Mouse (Mus musculus) MEL (cell line): Measurements from ENCODE around the gene Phospho1. TPM values are rescaled to one million over a fixed set of nuclear protein-coding genes. Genes with fewer than 3 reads are reported as not detected.

Experiments
- DNase-seq: peaks from one replicate; pipeline ENCODE4 v3.0.0; 2011; ENCODE audit warnings: low read depth, low spot score
- H3K27ac ChIP-seq: 2 replicates; pipeline ENCODE4 v1.5.1; 2012; ENCODE audit warnings: low read depth, mild to moderate bottlenecking, control low read depth, low read length, moderate library complexity; ENCODE audit not compliant: control insufficient read depth
- H3K27me3 ChIP-seq, 2 experiments: fragments of 150-350 bp in 1 of 2; sonication (generic) in 1 of 2; 2 replicates each; pipeline ENCODE4 v1.6.1; 2012; ENCODE audit warnings: low read length in 2 of 2, mild to moderate bottlenecking in 2 of 2, improper control_type of control experiment in 1 of 2, moderate library complexity in 1 of 2; ENCODE audit not compliant: insufficient read depth in 2 of 2, control insufficient read depth in 1 of 2
- H3K36me3 ChIP-seq, 2 experiments: 2 replicates each; pipeline ENCODE4 v1.6.1; 2012 to 2014; ENCODE audit warnings: low read length in 2 of 2, improper control_type of control experiment in 1 of 2, inconsistent platforms in 1 of 2, mild to moderate bottlenecking in 1 of 2; ENCODE audit not compliant: insufficient read depth in 2 of 2, control insufficient read depth in 1 of 2
- H3K4me1 ChIP-seq, 2 experiments: fragments of 150-350 bp in 1 of 2; sonication (generic) in 1 of 2; 2 replicates each; pipeline ENCODE4 v1.6.1; 2012; ENCODE audit warnings: low read length in 2 of 2, improper control_type of control experiment in 1 of 2, mild to moderate bottlenecking in 1 of 2; ENCODE audit not compliant: insufficient read depth in 2 of 2, control insufficient read depth in 1 of 2
- H3K4me3 ChIP-seq, 2 experiments: fragments of 150-350 bp in 1 of 2; sonication (generic) in 1 of 2; 2 replicates each; pipeline ENCODE4 v1.5.1; 2012; ENCODE audit warnings: low read depth in 2 of 2, low read length in 2 of 2, mild to moderate bottlenecking in 2 of 2, moderate library complexity in 2 of 2, control low read depth in 1 of 2, improper control_type of control experiment in 1 of 2; ENCODE audit not compliant: control insufficient read depth in 1 of 2, insufficient read depth in 1 of 2
- H3K79me2 ChIP-seq: 2 replicates; pipeline ENCODE4 v1.6.1; 2012; ENCODE audit warnings: mild to moderate bottlenecking, low read length, moderate library complexity; ENCODE audit not compliant: control insufficient read depth, poor library complexity, insufficient read depth
- H3K9ac ChIP-seq: 2 replicates; pipeline ENCODE4 v1.6.1; 2012; ENCODE audit warnings: low read depth, mild to moderate bottlenecking, control low read depth, low read length, moderate library complexity; ENCODE audit not compliant: control insufficient read depth, poor library complexity, severe bottlenecking
- H3K9me3 ChIP-seq: fragments of 150-350 bp; sonication (generic); replicated peaks from 2 replicates; pipeline ENCODE4 v1.6.1; 2012; ENCODE audit warnings: mild to moderate bottlenecking, low read length, improper control_type of control experiment, moderate library complexity; ENCODE audit not compliant: insufficient read depth
- BHLHE40 ChIP-seq: IDR thresholded peaks from 2 replicates; pipeline ENCODE4 v1.6.1; 2012; ENCODE audit warnings: low read depth, mild to moderate bottlenecking, inconsistent platforms, low read length, improper control_type of control experiment, borderline replicate concordance
- CHD1 ChIP-seq: IDR thresholded peaks from 2 replicates; pipeline ENCODE4 v1.6.1; 2012; ENCODE audit warnings: low read depth, mild to moderate bottlenecking, inconsistent platforms, low read length, improper control_type of control experiment
- CHD2 ChIP-seq: IDR thresholded peaks from 2 replicates; pipeline ENCODE4 v1.6.1; 2011; ENCODE audit warnings: low read length, improper control_type of control experiment
- CTCF ChIP-seq, 3 experiments: IDR thresholded peaks in 2 of 3; conservative IDR thresholded peaks in 1 of 3; 2 replicates each; pipeline ENCODE4 v1.5.1; 2011 to 2012; ENCODE audit warnings: low read length in 3 of 3, low read depth in 2 of 3, mild to moderate bottlenecking in 2 of 3, improper control_type of control experiment in 1 of 3, inconsistent platforms in 1 of 3, mixed read lengths in 1 of 3, moderate library complexity in 1 of 3; ENCODE audit not compliant: control insufficient read depth in 1 of 3, insufficient read depth in 1 of 3, poor library complexity in 1 of 3, severe bottlenecking in 1 of 3
- E2F4 ChIP-seq: IDR thresholded peaks from 2 replicates; pipeline ENCODE4 v1.6.1; 2011; ENCODE audit warnings: low read depth, low read length, improper control_type of control experiment, borderline replicate concordance
- ELF1 ChIP-seq: IDR thresholded peaks from 2 replicates; pipeline ENCODE4 v1.6.1; 2014; ENCODE audit warnings: low read depth, mild to moderate bottlenecking, inconsistent platforms, low read length, improper control_type of control experiment, moderate library complexity
- GABPA ChIP-seq: IDR thresholded peaks from 2 replicates; pipeline ENCODE4 v1.6.1; 2012; ENCODE audit warnings: low read depth, mild to moderate bottlenecking, inconsistent platforms, low read length, improper control_type of control experiment, moderate library complexity
- GATA1 ChIP-seq: IDR thresholded peaks from 2 replicates; pipeline ENCODE4 v1.6.1; 2011; ENCODE audit warnings: low read depth, low read length, improper control_type of control experiment
- HCFC1 ChIP-seq: IDR thresholded peaks from 2 replicates; pipeline ENCODE4 v1.6.1; 2012; ENCODE audit warnings: low read depth, mild to moderate bottlenecking, inconsistent platforms, low read length, improper control_type of control experiment, moderate library complexity
- JUND ChIP-seq: IDR thresholded peaks from 2 replicates; pipeline ENCODE4 v1.6.1; 2011; ENCODE audit warnings: low read depth, mild to moderate bottlenecking, improper control_type of control experiment, low read length
- MAFK ChIP-seq: IDR thresholded peaks from 2 replicates; pipeline ENCODE4 v1.6.1; 2011; ENCODE audit warnings: low read depth, mild to moderate bottlenecking, low read length, improper control_type of control experiment, borderline replicate concordance
- MAX ChIP-seq: IDR thresholded peaks from 2 replicates; pipeline ENCODE4 v1.6.1; 2011; ENCODE audit warnings: low read length, improper control_type of control experiment
- MAZ ChIP-seq: IDR thresholded peaks from 2 replicates; pipeline ENCODE4 v1.6.1; 2012; ENCODE audit warnings: low read depth, mild to moderate bottlenecking, inconsistent platforms, low read length, improper control_type of control experiment
- MEF2A ChIP-seq: IDR thresholded peaks from 2 replicates; pipeline ENCODE4 v1.6.1; 2014; ENCODE audit warnings: low read depth, mild to moderate bottlenecking, inconsistent platforms, low read length, improper control_type of control experiment; ENCODE audit not compliant: poor library complexity, insufficient replicate concordance, severe bottlenecking; ENCODE audit errors: extremely low read depth
- MXI1 ChIP-seq: IDR thresholded peaks from 2 replicates; pipeline ENCODE4 v1.6.1; 2011; ENCODE audit warnings: mild to moderate bottlenecking, low read depth, low read length, improper control_type of control experiment
- MYC ChIP-seq: IDR thresholded peaks from 2 replicates; pipeline ENCODE4 v1.6.1; 2011; ENCODE audit warnings: low read depth, mild to moderate bottlenecking, low read length, improper control_type of control experiment, moderate library complexity
- NELFE ChIP-seq: IDR thresholded peaks from 2 replicates; pipeline ENCODE4 v1.6.1; 2011; ENCODE audit warnings: low read depth, low read length, improper control_type of control experiment
- NRF1 ChIP-seq: IDR thresholded peaks from 2 replicates; pipeline ENCODE4 v1.6.1; 2014; ENCODE audit warnings: low read depth, mild to moderate bottlenecking, inconsistent platforms, low read length, improper control_type of control experiment, moderate library complexity; ENCODE audit not compliant: poor library complexity, insufficient read depth, severe bottlenecking
- POLR2A ChIP-seq, 2 experiments: IDR thresholded peaks; 2 replicates each; pipeline ENCODE4 v1.6.1; 2011 to 2012; ENCODE audit warnings: low read length in 2 of 2, mild to moderate bottlenecking in 2 of 2, control low read depth in 1 of 2, improper control_type of control experiment in 1 of 2, low read depth in 1 of 2, moderate library complexity in 1 of 2; ENCODE audit not compliant: control insufficient read depth in 1 of 2, insufficient read depth in 1 of 2, poor library complexity in 1 of 2
- POLR2AphosphoS2 ChIP-seq: IDR thresholded peaks from 2 replicates; pipeline ENCODE4 v1.6.1; 2011; ENCODE audit warnings: low read length, improper control_type of control experiment
- RAD21 ChIP-seq: IDR thresholded peaks from 2 replicates; pipeline ENCODE4 v1.6.1; 2011; ENCODE audit warnings: mild to moderate bottlenecking, low read depth, low read length, improper control_type of control experiment
- RCOR1 ChIP-seq: IDR thresholded peaks from 2 replicates; pipeline ENCODE4 v1.6.1; 2012; ENCODE audit warnings: low read depth, mild to moderate bottlenecking, inconsistent platforms, low read length, improper control_type of control experiment
- SIN3A ChIP-seq: IDR thresholded peaks from 2 replicates; pipeline ENCODE4 v1.6.1; 2012; ENCODE audit warnings: low read length, improper control_type of control experiment, inconsistent platforms
- SMC3 ChIP-seq: IDR thresholded peaks from 2 replicates; pipeline ENCODE4 v1.6.1; 2011; ENCODE audit warnings: low read depth, low read length, improper control_type of control experiment
- TAL1 ChIP-seq: IDR thresholded peaks from 2 replicates; pipeline ENCODE4 v1.6.1; 2012; ENCODE audit warnings: mild to moderate bottlenecking, inconsistent platforms, low read length, moderate library complexity, mixed read lengths
- UBTF ChIP-seq: IDR thresholded peaks from 2 replicates; pipeline ENCODE4 v1.6.1; 2012; ENCODE audit warnings: low read depth, mild to moderate bottlenecking, inconsistent platforms, low read length, improper control_type of control experiment, moderate library complexity, borderline replicate concordance; ENCODE audit not compliant: insufficient read depth
- USF1 ChIP-seq: IDR thresholded peaks from 2 replicates; pipeline ENCODE4 v1.6.1; 2014; ENCODE audit warnings: low read depth, mild to moderate bottlenecking, inconsistent platforms, low read length, improper control_type of control experiment, moderate library complexity
- USF2 ChIP-seq, 2 experiments: IDR thresholded peaks; 2 replicates each; pipeline ENCODE4 v1.6.1; 2011 to 2012; ENCODE audit warnings: improper control_type of control experiment in 2 of 2, low read length in 2 of 2, borderline replicate concordance in 1 of 2, inconsistent platforms in 1 of 2, low read depth in 1 of 2, mild to moderate bottlenecking in 1 of 2; ENCODE audit not compliant: insufficient read depth in 1 of 2
- ZC3H11A ChIP-seq: IDR thresholded peaks from 2 replicates; pipeline ENCODE4 v1.6.1; 2012; ENCODE audit warnings: low read depth, mild to moderate bottlenecking, inconsistent platforms, low read length, improper control_type of control experiment
- ZKSCAN1 ChIP-seq: IDR thresholded peaks from 2 replicates; pipeline ENCODE4 v1.6.1; 2012; ENCODE audit warnings: low read depth, mild to moderate bottlenecking, inconsistent platforms, low read length, improper control_type of control experiment, moderate library complexity
- polyA plus RNA-seq, 2 experiments: library from polyadenylated mRNA; stranded (reverse) in 1 of 2; unstranded in 1 of 2; fragments of >175 nt in 1 of 2; fragments of >200 nt in 1 of 2; gene quantifications; 2 replicates each; pipeline versions ENCODE4 v1.2.1 to v1.2.4; 2012; ENCODE audit warnings: low replicate concordance in 2 of 2, low read depth in 1 of 2; ENCODE audit not compliant: insufficient read length in 2 of 2, insufficient read depth in 1 of 2, missing spikeins in 1 of 2
- total RNA-seq: library from RNA; depleted of rRNA; stranded (reverse); fragments of 300-350 nt; gene quantifications from 2 replicates; pipeline ENCODE4 v1.2.3, GENCODE M21; 2012

Phospho1 gene
- total and polyA plus RNA-seq, 3 experiments, result 15.4 to 76.0 TPM; not detected in 1

- H3K4me3 ChIP-seq, result no peak overlapping the region
- H3K9ac ChIP-seq, result no peak overlapping the region
- H3K79me2 ChIP-seq, result no peaks in the 10 kb centered on the region
- H3K27ac ChIP-seq, result no peak overlapping the region
- DNase-seq, result no peak
- H3K36me3 ChIP-seq, result peaks cover 0 to 8% of the 10 kb centered on the region in 2 experiments; a peak in 3 of 4 replicates
- peaks cover 5 to 10% of the 10 kb centered on the region in 2 experiments; a peak in 3 of 4 replicates for H3K4me1 ChIP-seq
- H3K27me3 ChIP-seq, result no peaks in the 10 kb centered on the region
- TF ChIP-seq MAFK, result no peak
- TF ChIP-seq SMC3, result no peak
- TF ChIP-seq CTCF (IDR thresholded peaks at IDR 0.05 in 2 of 3, conservative IDR thresholded peaks at IDR 0.05 in 1 of 3; ENCODE audit: control insufficient read depth in 1 of 3, insufficient read depth in 1 of 3, low read depth in 2 of 3, low read length in 3 of 3, poor library complexity in 1 of 3, severe bottlenecking in 1 of 3), result no peak
- no peak for TF ChIP-seq MAZ
- TF ChIP-seq ZC3H11A, result no peak
- no peak for TF ChIP-seq USF1
- TF ChIP-seq CHD1, result no peak
- no peak for TF ChIP-seq MYC
- no peak for TF ChIP-seq RAD21
- TF ChIP-seq ZKSCAN1, result no peak
- TF ChIP-seq BHLHE40, result no peak
- no peak for TF ChIP-seq E2F4
- TF ChIP-seq JUND, result no peak
- TF ChIP-seq, all 39 proteins: peak for 0
- no peaks in the 10 kb centered on the region for H3K9me3 ChIP-seq
Measured at GRCm38 (mm10) chr11:95791787-95792186, 32.5 kb upstream of the Phospho1 start.

- peaks cover 5 to 10% of the 10 kb centered on the region in 2 experiments; a peak in 3 of 4 replicates for H3K4me1 ChIP-seq
- H3K9me3 ChIP-seq, result no peaks in the 10 kb centered on the region
- H3K27ac ChIP-seq, result peak overlapping the region; percentile 25
- H3K9ac ChIP-seq, result no peak overlapping the region
- H3K36me3 ChIP-seq, result peaks cover 0 to 8% of the 10 kb centered on the region in 2 experiments; a peak in 3 of 4 replicates
- H3K4me3 ChIP-seq, result no peak overlapping the region
- H3K79me2 ChIP-seq, result no peaks in the 10 kb centered on the region
- H3K27me3 ChIP-seq, result no peaks in the 10 kb centered on the region
- DNase-seq, result peak; percentile 81
- TF ChIP-seq USF1 (peak; percentile 87), HCFC1 (no peak), GATA1 (peak; percentile 89), CTCF (IDR thresholded peaks at IDR 0.05 in 2 of 3, conservative IDR thresholded peaks at IDR 0.05 in 1 of 3; ENCODE audit: control insufficient read depth in 1 of 3, insufficient read depth in 1 of 3, low read depth in 2 of 3, low read length in 3 of 3, poor library complexity in 1 of 3, severe bottlenecking in 1 of 3) (no peak), ELF1 (no peak), MAX (peak; percentile 57), UBTF (no peak), NELFE (no peak), MXI1 (peak; percentile 53), MYC (no peak), MEF2A (no peak), GABPA (no peak), POLR2A (IDR thresholded peaks at IDR 0.05; ENCODE audit: control insufficient read depth in 1 of 2, insufficient read depth in 1 of 2, low read depth in 1 of 2, low read length in 2 of 2, poor library complexity in 1 of 2) (no peak; a peak in 1 of 4 replicates), RCOR1 (no peak), POLR2AphosphoS2 (peak; percentile 65), SMC3 (no peak), MAZ (no peak), CHD1 (no peak), CHD2 (no peak), ZKSCAN1 (peak; percentile 98), NRF1 (no peak), E2F4 (no peak), JUND (no peak), SIN3A (peak; percentile 42), TAL1 (no peak), USF2 (IDR thresholded peaks at IDR 0.05; ENCODE audit: borderline replicate concordance in 1 of 2, insufficient read depth in 1 of 2, low read depth in 1 of 2, low read length in 2 of 2) (peak in 1 of 2 experiments; percentile 51; a peak in 1 of 4 replicates)
Measured at GRCm38 (mm10) chr11:95792950-95793509, 31.3 kb upstream of the Phospho1 start.
